Mouse (Mus musculus): ENCODE measurements around the gene Bach2. TPM values are rescaled to one million over a fixed set of nuclear protein-coding genes. Genes with fewer than 3 reads are reported as not detected.
A peak's percentile ranks its signal among the peaks of the same experiment; 100 is the strongest.

Gene Bach2
- polyA plus RNA-seq, 1 experiment from 2014 or later, result 27.4 TPM

DNA sequence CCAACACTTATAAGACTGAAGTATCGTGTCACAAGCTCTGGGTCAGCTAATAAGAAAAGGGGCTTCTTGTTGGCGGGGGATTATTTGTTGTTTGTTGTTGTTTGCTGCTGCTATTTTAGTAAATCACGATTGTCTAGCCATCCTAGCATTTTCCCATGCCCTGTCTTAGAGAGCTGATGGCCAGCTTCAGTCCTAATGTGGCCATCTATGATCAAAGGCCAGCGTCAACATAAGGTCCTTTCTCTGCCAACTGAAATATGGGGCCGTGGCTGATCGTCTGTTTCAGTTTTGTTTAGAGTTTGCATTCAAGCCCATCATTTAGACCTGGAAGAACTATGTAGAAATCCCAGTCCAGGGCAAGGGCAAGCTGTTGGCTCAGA, 282.7 kb downstream of the Bach2 start:
- Histone ChIP-seq H3K4me1 (replicated peaks) (peaks cover 53% of the 10 kb centered on the region), H3K4me3 (no peak overlapping the region), H3K4me2 (no peak overlapping the region), H3K27ac (replicated peaks) (no peak overlapping the region; the same call in 1 of the 2 replicates), H3K9me3 (no peaks in the 10 kb centered on the region), H3K27me3 (no peaks in the 10 kb centered on the region), H3K9ac (no peak overlapping the region), H3K36me3 (no peaks in the 10 kb centered on the region)
- no peak for ATAC-seq (ENCODE audit: low FRiP score, low read depth)
- 70% methylated on average over 6 of the region's 6 CpGs for WGBS

DNA sequence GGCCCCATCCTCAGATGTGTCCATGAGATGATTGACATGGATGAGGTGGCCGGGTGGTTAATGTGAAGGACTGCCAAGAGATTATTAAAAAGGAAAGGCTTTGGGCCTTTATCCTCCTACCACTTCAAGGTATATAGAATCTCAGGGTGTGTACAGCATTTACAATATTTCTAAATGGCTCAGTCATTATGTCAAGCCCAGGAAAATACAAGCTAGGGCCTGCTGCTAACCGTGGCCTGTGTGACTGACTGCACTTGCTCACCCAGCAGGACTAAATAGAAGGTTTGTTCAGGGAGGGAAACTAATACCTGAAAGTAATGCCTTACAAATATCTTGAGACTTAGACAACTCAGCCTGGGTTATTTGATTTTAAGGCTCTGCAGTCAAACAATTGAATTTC, 283.4 kb downstream of the Bach2 start:
- Histone ChIP-seq H3K4me2 (no peak overlapping the region), H3K4me1 (replicated peaks) (peaks cover 58% of the 10 kb centered on the region), H3K4me3 (no peak overlapping the region), H3K9ac (no peak overlapping the region), H3K36me3 (no peaks in the 10 kb centered on the region), H3K9me3 (no peaks in the 10 kb centered on the region), H3K27me3 (no peaks in the 10 kb centered on the region), H3K27ac (replicated peaks) (no peak overlapping the region; the same call in 1 of the 2 replicates)
- no peak for ATAC-seq (ENCODE audit: low FRiP score, low read depth)
- WGBS, result 54% methylated on average over 2 of the region's 2 CpGs

DNA sequence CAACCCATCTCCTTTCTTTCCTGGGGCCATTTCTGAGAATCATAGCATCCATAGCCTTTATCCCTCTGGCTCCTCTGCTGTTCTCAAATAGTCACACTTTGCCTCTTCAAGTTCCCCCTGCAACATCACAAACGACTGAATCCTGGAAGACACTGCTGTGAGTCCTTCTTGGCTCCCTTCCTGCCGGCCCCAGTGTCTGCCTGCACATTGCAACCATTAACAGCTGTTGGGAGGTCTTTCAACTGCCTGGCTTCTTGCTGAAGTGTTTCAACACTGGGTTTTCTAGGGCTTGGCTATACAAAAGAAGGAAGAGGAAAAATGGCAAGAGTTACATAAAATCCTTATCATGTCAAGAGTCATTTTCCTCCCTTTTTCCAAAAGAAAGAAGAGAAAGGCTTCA, 285.7 kb downstream of the Bach2 start:
- no peaks in the 10 kb centered on the region for H3K36me3 ChIP-seq
- H3K9ac ChIP-seq, result no peak overlapping the region
- H3K4me2 ChIP-seq, result no peak overlapping the region
- H3K4me1 ChIP-seq (replicated peaks), result peaks cover 53% of the 10 kb centered on the region
- no peak overlapping the region for H3K4me3 ChIP-seq
- no peak overlapping the region for H3K27ac ChIP-seq (replicated peaks)
- WGBS, result 44% methylated on average over 2 of the region's 2 CpGs
- no peak for ATAC-seq (ENCODE audit: low FRiP score, low read depth)
- no peaks in the 10 kb centered on the region for H3K27me3 ChIP-seq
- H3K9me3 ChIP-seq, result no peaks in the 10 kb centered on the region

DNA sequence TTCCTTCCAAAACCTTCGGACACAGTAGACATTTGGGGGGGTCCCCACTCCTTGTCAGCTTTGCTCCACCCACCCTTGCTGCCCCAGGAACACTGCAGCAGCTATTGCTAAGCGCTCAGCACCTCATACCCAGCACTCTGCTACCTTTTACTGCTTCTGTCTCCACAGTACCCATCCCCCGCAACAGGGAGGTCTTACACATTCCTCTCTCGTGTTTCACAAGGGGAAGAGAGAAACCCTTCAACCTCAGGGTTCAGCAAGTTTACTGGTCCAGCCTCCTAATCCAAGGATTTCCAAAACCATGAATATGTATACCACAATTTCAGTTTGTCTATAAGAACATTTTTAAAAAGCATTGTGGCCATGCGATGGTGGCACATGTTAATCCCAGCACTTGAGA, 286.4 kb downstream of the Bach2 start:
- H3K36me3 ChIP-seq, result no peaks in the 10 kb centered on the region
- no peak overlapping the region for H3K9ac ChIP-seq
- H3K4me3 ChIP-seq, result no peak overlapping the region
- 73% methylated on average over 5 of the region's 5 CpGs for WGBS
- no peak overlapping the region for H3K27ac ChIP-seq (replicated peaks)
- no peak overlapping the region for H3K4me2 ChIP-seq
- H3K9me3 ChIP-seq, result no peaks in the 10 kb centered on the region
- no peak for ATAC-seq (ENCODE audit: low FRiP score, low read depth)
- peaks cover 59% of the 10 kb centered on the region for H3K4me1 ChIP-seq (replicated peaks)
- H3K27me3 ChIP-seq, result no peaks in the 10 kb centered on the region

DNA sequence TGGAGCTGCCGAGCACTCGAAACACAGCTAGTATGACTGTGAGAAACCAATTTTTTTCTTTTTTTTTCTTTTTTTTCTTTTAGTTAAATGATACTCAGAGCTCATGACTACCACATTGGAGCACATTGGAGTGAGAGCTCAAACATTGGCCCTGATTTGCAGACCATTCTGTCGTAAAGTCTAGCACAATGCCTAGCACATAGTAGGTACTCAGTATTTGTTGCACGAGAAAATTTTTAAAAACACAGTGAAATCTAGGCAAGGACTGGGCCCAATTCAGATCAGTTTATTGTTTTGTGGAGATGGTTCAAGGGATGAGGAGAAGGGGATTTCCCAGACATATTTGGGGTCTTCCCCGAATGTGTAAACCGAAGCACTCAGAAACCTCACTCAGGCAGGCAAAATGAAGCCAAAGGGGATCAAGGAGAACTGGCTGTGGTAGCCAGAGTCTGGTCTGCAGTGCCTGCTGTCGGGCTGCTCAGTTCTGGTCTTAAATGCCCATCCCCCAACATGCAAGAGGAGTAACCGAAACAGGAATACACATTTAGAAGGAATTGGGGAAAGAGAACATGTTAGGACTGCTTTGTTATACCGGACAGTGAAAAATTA, 287.7 kb downstream of the Bach2 start:
- Histone ChIP-seq H3K27ac (replicated peaks) (no peak overlapping the region), H3K4me2 (no peak overlapping the region), H3K27me3 (no peaks in the 10 kb centered on the region), H3K4me3 (no peak overlapping the region), H3K9ac (no peak overlapping the region), H3K4me1 (replicated peaks) (peaks cover 62% of the 10 kb centered on the region), H3K36me3 (no peaks in the 10 kb centered on the region), H3K9me3 (no peaks in the 10 kb centered on the region)
- WGBS, result 62% methylated on average over 9 of the region's 9 CpGs
- no peak for ATAC-seq (ENCODE audit: low FRiP score, low read depth)

DNA sequence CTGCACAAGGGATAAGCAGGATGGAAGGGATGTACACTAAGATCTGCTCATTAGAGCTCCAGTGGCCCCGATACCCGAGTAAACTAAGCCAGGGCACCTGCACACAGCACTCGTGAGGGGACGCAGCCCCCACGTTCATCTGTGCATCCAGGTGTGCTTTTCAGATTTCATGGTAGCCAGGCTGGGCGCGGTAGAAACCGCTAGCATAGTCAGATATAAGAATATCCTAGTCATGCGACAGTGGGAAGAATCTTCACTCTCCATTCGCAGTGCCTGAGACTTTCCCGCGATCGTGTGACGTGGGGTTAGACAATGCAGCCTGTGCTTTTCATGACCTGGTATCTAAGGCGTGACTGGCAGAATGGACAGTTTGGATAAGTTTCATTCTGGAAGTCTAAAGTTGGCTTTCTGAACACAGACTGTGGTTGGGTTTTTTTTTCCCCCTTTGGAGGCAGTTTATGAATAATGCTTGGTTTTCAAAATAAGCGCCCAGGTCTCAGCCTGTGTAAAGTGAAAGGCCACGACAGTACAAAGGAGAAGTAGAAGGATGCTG, 290.9 kb downstream of the Bach2 start:
- no peak for ATAC-seq (ENCODE audit: low FRiP score, low read depth)
- no peaks in the 10 kb centered on the region for H3K36me3 ChIP-seq
- no peak overlapping the region for H3K4me3 ChIP-seq
- H3K27ac ChIP-seq (replicated peaks), result peak overlapping the region; percentile 90
- H3K9ac ChIP-seq, result no peak overlapping the region
- WGBS, result 53% methylated on average over 17 of the region's 17 CpGs
- peaks cover 71% of the 10 kb centered on the region for H3K4me1 ChIP-seq (replicated peaks)
- H3K27me3 ChIP-seq, result no peaks in the 10 kb centered on the region
- no peaks in the 10 kb centered on the region for H3K9me3 ChIP-seq
- H3K4me2 ChIP-seq, result no peak overlapping the region

DNA sequence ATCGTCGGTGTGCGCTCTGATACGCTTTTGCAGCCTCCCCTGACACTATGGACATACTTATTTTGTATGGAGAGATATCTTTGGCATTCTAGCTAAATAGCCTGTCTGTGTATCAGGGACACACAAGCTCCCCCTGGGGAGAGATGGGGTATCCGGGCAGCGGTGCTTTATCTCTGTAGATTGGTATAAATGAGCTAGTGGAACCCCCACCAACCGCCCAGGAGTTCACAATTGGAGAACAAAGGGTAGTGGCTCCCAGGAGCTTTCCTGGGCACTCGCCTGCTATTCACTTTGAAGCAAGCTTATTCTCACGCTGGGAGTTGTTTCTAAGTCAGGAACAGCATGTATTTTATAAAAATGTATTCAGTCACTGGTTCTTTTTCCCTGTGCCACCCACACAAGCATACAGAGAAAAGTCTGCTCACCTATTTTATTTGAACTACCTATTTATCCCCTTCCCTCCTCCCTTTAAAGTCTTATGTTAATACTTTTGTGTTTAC, 291.9 kb downstream of the Bach2 start:
- no peak for ATAC-seq (ENCODE audit: low FRiP score, low read depth)
- 8% methylated on average over 9 of the region's 9 CpGs for WGBS

DNA sequence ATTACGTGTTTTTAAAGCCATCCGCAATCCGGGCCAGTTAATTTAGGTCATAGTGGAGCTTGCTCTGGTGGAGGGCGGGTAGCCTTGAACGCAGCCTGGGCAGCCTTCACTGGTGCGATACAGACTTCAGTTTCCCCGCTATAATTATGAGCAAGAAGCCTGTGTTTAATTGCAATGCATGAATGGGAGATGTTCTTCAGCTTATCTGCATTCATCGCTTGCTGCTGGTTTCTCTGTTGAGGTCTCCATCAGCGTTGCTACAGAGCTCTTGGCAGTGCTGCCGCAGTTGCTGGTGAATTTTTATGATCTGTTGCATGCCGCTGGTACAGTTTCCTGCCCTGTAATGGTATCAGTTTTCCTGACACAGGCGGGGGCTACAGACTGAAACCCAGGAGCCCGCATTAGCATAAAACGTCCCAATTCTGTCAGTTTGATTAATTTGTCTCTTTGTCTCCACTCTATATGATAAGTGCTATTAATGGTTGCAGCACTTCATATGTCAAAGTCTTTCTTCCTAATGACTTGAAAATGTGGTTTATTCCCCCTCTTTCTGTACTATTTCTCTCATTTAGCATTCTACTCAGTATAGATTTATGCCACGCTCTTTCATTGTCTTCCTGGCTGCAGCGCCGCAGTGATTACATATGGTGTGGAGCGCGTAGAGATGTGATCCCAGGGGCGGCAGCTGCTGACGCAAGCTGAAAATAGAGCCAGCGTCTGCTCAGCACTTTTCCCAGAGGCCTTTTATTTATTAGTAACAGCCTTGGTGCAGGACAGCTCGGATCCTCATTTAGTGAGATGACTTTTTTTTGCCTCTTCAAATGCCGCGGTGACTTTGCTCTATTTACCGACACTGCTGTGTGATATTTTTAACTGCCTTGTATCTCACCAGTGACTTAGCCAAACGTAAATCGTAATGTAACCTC, 292.6 kb downstream of the Bach2 start:
- peaks cover 68% of the 10 kb centered on the region for H3K4me1 ChIP-seq (replicated peaks)
- H3K4me3 ChIP-seq, result peak overlapping the region; percentile 17
- no peaks in the 10 kb centered on the region for H3K9me3 ChIP-seq
- no peaks in the 10 kb centered on the region for H3K27me3 ChIP-seq
- H3K9ac ChIP-seq, result peak overlapping the region; percentile 33
- H3K36me3 ChIP-seq, result no peaks in the 10 kb centered on the region
- WGBS, result 5% methylated on average over 28 of the region's 28 CpGs
- H3K27ac ChIP-seq (replicated peaks), result peak overlapping the region; percentile 90
- peak; percentile 91 for ATAC-seq (ENCODE audit: low FRiP score, low read depth)
- H3K4me2 ChIP-seq, result peak overlapping the region; percentile 55

More for the DNA sequence above, 291.9 kb downstream of the Bach2 start:
- Histone ChIP-seq H3K9ac (peak overlapping the region; percentile 33), H3K9me3 (no peaks in the 10 kb centered on the region), H3K27me3 (no peaks in the 10 kb centered on the region), H3K4me2 (peak overlapping the region; percentile 55), H3K36me3 (no peaks in the 10 kb centered on the region), H3K4me1 (replicated peaks) (peaks cover 71% of the 10 kb centered on the region), H3K4me3 (peak overlapping the region; percentile 17), H3K27ac (replicated peaks) (peak overlapping the region; percentile 90)

DNA sequence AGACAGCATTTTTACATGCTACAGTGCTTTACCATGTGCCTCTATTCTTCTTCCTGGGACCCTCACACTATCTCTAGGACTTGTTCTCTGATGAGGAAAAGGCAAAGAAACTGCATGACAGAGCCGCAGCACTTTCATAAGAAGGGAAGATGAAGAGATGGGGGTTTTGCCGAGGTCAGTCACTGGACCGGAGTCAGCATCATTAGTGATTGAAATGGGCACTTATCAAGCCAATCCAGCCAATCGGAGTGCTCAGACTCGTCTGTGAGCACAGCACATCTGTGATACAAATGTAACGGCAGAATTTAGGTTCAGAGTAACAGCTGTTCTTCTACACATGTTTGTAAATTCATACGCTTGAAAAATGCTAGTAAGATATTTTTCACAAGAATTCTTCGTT, 293.5 kb downstream of the Bach2 start:
- peak overlapping the region; percentile 17; the same call in 1 of the 2 replicates for H3K4me3 ChIP-seq
- ATAC-seq (ENCODE audit: low FRiP score, low read depth), result no peak
- H3K27ac ChIP-seq (replicated peaks), result peak overlapping the region; percentile 90
- peak overlapping the region; percentile 8; the same call in 1 of the 2 replicates for H3K9ac ChIP-seq
- no peaks in the 10 kb centered on the region for H3K9me3 ChIP-seq
- no peaks in the 10 kb centered on the region for H3K27me3 ChIP-seq
- 30% methylated on average over 8 of the region's 8 CpGs for WGBS
- no peaks in the 10 kb centered on the region for H3K36me3 ChIP-seq
- H3K4me2 ChIP-seq, result peak overlapping the region; percentile 55
- H3K4me1 ChIP-seq (replicated peaks), result peaks cover 63% of the 10 kb centered on the region

DNA sequence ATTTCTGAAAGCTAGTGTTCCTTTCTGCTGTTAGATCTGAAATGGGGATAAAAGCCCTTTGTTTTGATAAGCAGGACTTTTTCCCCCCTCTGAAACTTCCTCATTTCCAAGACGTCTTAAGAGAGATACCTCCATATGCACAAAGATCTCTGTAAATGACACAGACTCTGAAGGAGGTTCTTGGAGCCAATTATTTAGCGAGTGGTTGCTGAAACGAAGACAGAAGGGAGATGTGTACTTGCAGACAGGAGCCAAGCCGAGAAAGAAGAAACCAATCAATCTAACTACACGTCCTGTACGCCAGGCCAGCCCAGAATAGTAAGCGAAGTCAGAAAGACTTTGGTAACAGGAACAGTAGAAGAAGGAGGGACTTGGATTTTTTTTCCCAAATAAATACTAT, 295.1 kb downstream of the Bach2 start:
- no peak for ATAC-seq (ENCODE audit: low FRiP score, low read depth)
- H3K4me2 ChIP-seq, result no peak overlapping the region
- no peak overlapping the region for H3K9ac ChIP-seq
- H3K4me3 ChIP-seq, result no peak overlapping the region
- WGBS, result 44% methylated on average over 7 of the region's 7 CpGs
- H3K27me3 ChIP-seq, result no peaks in the 10 kb centered on the region
- H3K27ac ChIP-seq (replicated peaks), result peak overlapping the region; percentile 90
- no peaks in the 10 kb centered on the region for H3K36me3 ChIP-seq
- H3K4me1 ChIP-seq (replicated peaks), result peaks cover 75% of the 10 kb centered on the region
- H3K9me3 ChIP-seq, result no peaks in the 10 kb centered on the region

DNA sequence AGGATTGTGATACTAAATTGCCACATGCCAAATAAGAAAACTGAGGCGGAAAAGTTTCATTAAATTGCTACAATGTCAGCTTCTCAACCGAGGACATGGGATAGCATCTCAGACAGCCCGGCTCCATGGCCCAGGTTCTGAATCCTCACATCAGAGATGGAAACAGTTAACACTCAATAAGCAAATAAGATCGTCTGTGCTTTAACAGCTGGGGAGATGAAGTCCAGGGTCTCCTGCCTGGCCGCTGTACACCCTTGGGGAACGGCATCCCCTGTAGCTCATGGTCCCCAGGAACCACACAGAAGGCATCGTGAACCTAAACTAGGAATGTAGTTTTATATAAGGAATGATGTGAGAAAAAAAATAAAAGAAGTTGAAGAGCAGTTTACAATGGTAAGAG, 297.0 kb downstream of the Bach2 start:
- no peak for ATAC-seq (ENCODE audit: low FRiP score, low read depth)
- no peaks in the 10 kb centered on the region for H3K27me3 ChIP-seq
- H3K27ac ChIP-seq (replicated peaks), result no peak overlapping the region
- no peak overlapping the region for H3K4me3 ChIP-seq
- H3K36me3 ChIP-seq, result no peaks in the 10 kb centered on the region
- no peak overlapping the region for H3K4me2 ChIP-seq
- no peaks in the 10 kb centered on the region for H3K9me3 ChIP-seq
- no peak overlapping the region for H3K9ac ChIP-seq
- WGBS, result 80% methylated on average over 7 of the region's 7 CpGs
- peaks cover 57% of the 10 kb centered on the region for H3K4me1 ChIP-seq (replicated peaks)
